Mouse (Mus musculus) bone marrow macrophage, adult 2 months (primary cell): Measurements from ENCODE around the gene Olfr1386.
"Not testable (repeated sequence)": the region's sequence is repeated elsewhere in the genome, so short reads cannot be mapped to it uniquely, and the experiment has no call there.

ENCODE experiments used
- CTCF ChIP-seq: IDR thresholded peaks from 2 replicates; pipeline ENCODE4 v1.5.1; 2012; ENCODE audit warnings: low read depth, mild to moderate bottlenecking, low read length, moderate library complexity
- POLR2A ChIP-seq: IDR thresholded peaks from 2 replicates; pipeline ENCODE4 v1.6.1; 2012; ENCODE audit warnings: mild to moderate bottlenecking, low read depth, low read length, borderline replicate concordance

- not testable (repeated sequence) for TF ChIP-seq POLR2A, CTCF
Observed at GRCm38 (mm10) chr11:49488770-49489169, 23.9 kb downstream of the Olfr1386 start, which contains the start of gene Olfr1385.
